Mouse (Mus musculus): ENCODE data around the gene Uvrag. TPM values are rescaled to one million over a fixed set of nuclear protein-coding genes. Genes with fewer than 3 reads are reported as not detected.

Uvrag gene
- polyA plus RNA-seq, 1 experiment from 2014 or later, result 12.2 TPM

DNA sequence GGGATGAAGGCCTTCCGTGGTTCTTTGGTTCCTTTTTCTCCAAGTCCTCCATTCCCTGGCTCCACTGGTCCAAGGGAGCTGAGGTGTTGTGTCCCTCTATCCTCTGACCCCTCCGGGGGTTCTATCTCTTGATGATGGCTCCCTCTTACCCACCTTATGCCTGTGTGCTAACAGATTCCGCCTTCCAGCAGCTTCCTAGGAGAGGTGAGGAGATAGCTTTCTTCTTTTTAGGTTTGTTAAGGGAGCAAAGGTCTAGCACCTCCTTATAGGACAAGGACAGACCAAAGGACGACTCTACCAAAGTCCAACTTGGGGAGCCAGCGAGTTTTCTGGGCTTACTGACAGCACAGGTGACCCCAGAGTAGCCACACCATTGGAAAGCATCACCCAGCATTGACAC is 181.7 kb downstream of the Uvrag start:
- Histone ChIP-seq H3K4me2 (ENCODE audit: low read length) (no peak overlapping the region), H3K4me3 (ENCODE audit: low read depth, low read length) (no peak overlapping the region), H3K4me1 (ENCODE audit: control insufficient read depth, insufficient read depth, low read length) (no peaks in the 10 kb centered on the region), H3K36me3 (ENCODE audit: control insufficient read depth, insufficient read depth, low read length) (no peaks in the 10 kb centered on the region), H3K9me3 (replicated peaks; ENCODE audit: control insufficient read depth, low read length) (no peaks in the 10 kb centered on the region), H3K9ac (ENCODE audit: low read length) (no peak overlapping the region), H3K27ac (ENCODE audit: low read depth, low read length) (no peak overlapping the region), H3K27me3 (replicated peaks; ENCODE audit: control insufficient read depth, insufficient read depth, low read length) (no peaks in the 10 kb centered on the region)
- 91% methylated on average over 5 of the region's 5 CpGs for WGBS
- ATAC-seq (no peak), DNase-seq (ENCODE audit: low spot score) (no peak)

GRCm38 (mm10) chr7:98958172-98958571 is 182.8 kb downstream of the Uvrag start:
- ATAC-seq (no peak), DNase-seq (ENCODE audit: low spot score) (no peak)
- H3K27ac ChIP-seq (ENCODE audit: low read depth, low read length), result no peak overlapping the region
- no peak overlapping the region for H3K4me3 ChIP-seq (ENCODE audit: low read depth, low read length)
- 20% methylated on average over 11 of the region's 11 CpGs for WGBS
- H3K4me2 ChIP-seq (ENCODE audit: low read length), result no peak overlapping the region
- no peaks in the 10 kb centered on the region for H3K9me3 ChIP-seq (replicated peaks; ENCODE audit: control insufficient read depth, low read length)
- no peaks in the 10 kb centered on the region for H3K36me3 ChIP-seq (ENCODE audit: control insufficient read depth, insufficient read depth, low read length)
- H3K27me3 ChIP-seq (replicated peaks; ENCODE audit: control insufficient read depth, insufficient read depth, low read length), result no peaks in the 10 kb centered on the region
- no peaks in the 10 kb centered on the region for H3K4me1 ChIP-seq (ENCODE audit: control insufficient read depth, insufficient read depth, low read length)
- no peak overlapping the region for H3K9ac ChIP-seq (ENCODE audit: low read length)

GRCm38 (mm10) chr7:98957111-98957741 is 183.7 kb downstream of the Uvrag start:
- no peak overlapping the region for H3K4me3 ChIP-seq (ENCODE audit: low read depth, low read length)
- H3K4me1 ChIP-seq (ENCODE audit: control insufficient read depth, insufficient read depth, low read length), result no peaks in the 10 kb centered on the region
- no peaks in the 10 kb centered on the region for H3K27me3 ChIP-seq (replicated peaks; ENCODE audit: control insufficient read depth, insufficient read depth, low read length)
- 83% methylated on average over 8 of the region's 8 CpGs for WGBS
- H3K27ac ChIP-seq (ENCODE audit: low read depth, low read length), result no peak overlapping the region
- H3K9ac ChIP-seq (ENCODE audit: low read length), result no peak overlapping the region
- no peak for DNase-seq (ENCODE audit: low spot score)
- ATAC-seq, result no peak
- H3K4me2 ChIP-seq (ENCODE audit: low read length), result no peak overlapping the region
- H3K36me3 ChIP-seq (ENCODE audit: control insufficient read depth, insufficient read depth, low read length), result no peaks in the 10 kb centered on the region
- no peaks in the 10 kb centered on the region for H3K9me3 ChIP-seq (replicated peaks; ENCODE audit: control insufficient read depth, low read length)

GRCm38 (mm10) chr7:98956609-98957008 is 184.3 kb downstream of the Uvrag start:
- Histone ChIP-seq H3K4me3 (ENCODE audit: low read depth, low read length) (no peak overlapping the region), H3K4me1 (ENCODE audit: control insufficient read depth, insufficient read depth, low read length) (no peaks in the 10 kb centered on the region), H3K4me2 (ENCODE audit: low read length) (no peak overlapping the region), H3K27me3 (replicated peaks; ENCODE audit: control insufficient read depth, insufficient read depth, low read length) (no peaks in the 10 kb centered on the region), H3K36me3 (ENCODE audit: control insufficient read depth, insufficient read depth, low read length) (no peaks in the 10 kb centered on the region), H3K9ac (ENCODE audit: low read length) (no peak overlapping the region), H3K9me3 (replicated peaks; ENCODE audit: control insufficient read depth, low read length) (no peaks in the 10 kb centered on the region), H3K27ac (ENCODE audit: low read depth, low read length) (no peak overlapping the region)
- WGBS, result 64% methylated on average over 1 of the region's 1 CpGs
- DNase-seq (ENCODE audit: low spot score), result no peak
- no peak for ATAC-seq

GRCm38 (mm10) chr7:98953649-98954048 is 187.3 kb downstream of the Uvrag start:
- Histone ChIP-seq H3K9ac (ENCODE audit: low read length) (no peak overlapping the region), H3K4me3 (ENCODE audit: low read depth, low read length) (no peak overlapping the region), H3K27me3 (replicated peaks; ENCODE audit: control insufficient read depth, insufficient read depth, low read length) (no peaks in the 10 kb centered on the region), H3K27ac (ENCODE audit: low read depth, low read length) (no peak overlapping the region), H3K4me1 (ENCODE audit: control insufficient read depth, insufficient read depth, low read length) (no peaks in the 10 kb centered on the region), H3K36me3 (ENCODE audit: control insufficient read depth, insufficient read depth, low read length) (no peaks in the 10 kb centered on the region), H3K4me2 (ENCODE audit: low read length) (no peak overlapping the region), H3K9me3 (replicated peaks; ENCODE audit: control insufficient read depth, low read length) (no peaks in the 10 kb centered on the region)
- DNase-seq (ENCODE audit: low spot score) (no peak), ATAC-seq (no peak)
- WGBS, result 84% methylated on average over 3 of the region's 3 CpGs

DNA sequence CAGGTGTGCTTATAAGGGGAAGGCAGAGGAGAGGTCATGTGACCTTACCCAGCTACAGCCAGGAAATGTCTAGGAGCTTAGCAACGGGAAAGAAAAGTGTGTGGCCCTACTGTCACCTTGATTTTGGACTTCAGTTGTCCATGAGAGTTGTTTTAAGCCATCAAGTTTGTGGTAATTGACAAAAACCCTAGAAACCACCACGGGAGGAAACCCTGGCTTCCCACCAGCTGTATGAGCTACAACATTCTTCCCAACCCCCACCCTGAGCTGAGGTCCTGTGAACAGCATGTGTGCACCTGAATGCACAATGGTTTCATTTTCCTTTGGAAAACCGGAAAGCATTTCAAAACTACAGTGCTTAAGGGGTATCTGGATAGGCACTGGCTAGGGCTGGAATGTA is 196.0 kb downstream of the Uvrag start:
- no peak overlapping the region for H3K27ac ChIP-seq (ENCODE audit: low read depth, low read length)
- WGBS, result 84% methylated on average over 3 of the region's 3 CpGs
- ATAC-seq, result no peak
- no peaks in the 10 kb centered on the region for H3K4me1 ChIP-seq (ENCODE audit: control insufficient read depth, insufficient read depth, low read length)
- H3K36me3 ChIP-seq (ENCODE audit: control insufficient read depth, insufficient read depth, low read length), result no peaks in the 10 kb centered on the region
- no peaks in the 10 kb centered on the region for H3K27me3 ChIP-seq (replicated peaks; ENCODE audit: control insufficient read depth, insufficient read depth, low read length)
- H3K4me2 ChIP-seq (ENCODE audit: low read length), result no peak overlapping the region
- no peaks in the 10 kb centered on the region for H3K9me3 ChIP-seq (replicated peaks; ENCODE audit: control insufficient read depth, low read length)
- H3K4me3 ChIP-seq (ENCODE audit: low read depth, low read length), result no peak overlapping the region
- DNase-seq (ENCODE audit: low spot score), result no peak
- H3K9ac ChIP-seq (ENCODE audit: low read length), result no peak overlapping the region

DNA sequence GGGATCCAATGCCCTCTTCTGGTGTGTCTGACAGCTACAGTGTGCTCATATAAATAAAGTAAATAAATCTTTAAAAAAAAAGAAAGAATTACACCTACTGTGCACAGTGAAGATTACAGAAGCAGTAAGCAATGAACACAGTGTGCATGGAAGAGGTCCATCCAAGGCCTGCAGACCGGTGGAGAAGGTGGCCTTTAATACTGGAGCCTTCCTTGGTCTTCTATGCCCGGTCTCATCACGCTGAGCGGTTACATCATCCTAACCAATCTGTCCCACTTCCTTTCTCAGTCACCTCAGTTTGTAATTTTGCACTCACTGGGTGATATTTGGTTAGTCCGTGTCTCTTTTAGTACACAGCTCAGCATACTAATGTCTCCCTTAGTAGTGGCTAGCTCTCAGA is 197.3 kb downstream of the Uvrag start:
- 91% methylated on average over 5 of the region's 5 CpGs for WGBS
- Histone ChIP-seq H3K36me3 (ENCODE audit: control insufficient read depth, insufficient read depth, low read length) (no peaks in the 10 kb centered on the region), H3K4me1 (ENCODE audit: control insufficient read depth, insufficient read depth, low read length) (no peaks in the 10 kb centered on the region), H3K4me3 (ENCODE audit: low read depth, low read length) (no peak overlapping the region), H3K9me3 (replicated peaks; ENCODE audit: control insufficient read depth, low read length) (no peaks in the 10 kb centered on the region), H3K27me3 (replicated peaks; ENCODE audit: control insufficient read depth, insufficient read depth, low read length) (no peaks in the 10 kb centered on the region), H3K4me2 (ENCODE audit: low read length) (no peak overlapping the region), H3K27ac (ENCODE audit: low read depth, low read length) (no peak overlapping the region), H3K9ac (ENCODE audit: low read length) (no peak overlapping the region)
- ATAC-seq (no peak), DNase-seq (ENCODE audit: low spot score) (no peak)

DNA sequence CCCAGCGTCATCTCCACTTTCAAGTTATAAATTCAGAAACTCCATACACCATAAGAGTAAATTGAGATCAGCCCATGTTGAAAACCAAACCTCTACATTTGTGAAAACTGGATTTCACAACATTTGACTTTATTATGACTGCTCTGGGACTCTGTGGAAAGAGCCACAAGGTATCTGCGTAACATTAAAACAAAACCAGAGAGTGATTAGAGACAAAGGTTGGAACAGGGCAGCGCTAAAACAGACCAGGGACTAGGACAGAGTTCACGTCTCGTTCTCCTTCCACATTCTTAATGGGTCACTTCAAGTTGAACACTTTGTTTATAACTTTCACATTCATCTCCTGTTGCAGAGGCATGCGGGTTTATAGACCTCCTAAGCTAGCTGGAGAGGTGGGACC is 198.2 kb downstream of the Uvrag start:
- H3K27ac ChIP-seq (ENCODE audit: low read depth, low read length), result no peak overlapping the region
- H3K4me2 ChIP-seq (ENCODE audit: low read length), result no peak overlapping the region
- 84% methylated on average over 6 of the region's 6 CpGs for WGBS
- ATAC-seq (no peak), DNase-seq (ENCODE audit: low spot score) (no peak)
- no peak overlapping the region for H3K9ac ChIP-seq (ENCODE audit: low read length)
- H3K9me3 ChIP-seq (replicated peaks; ENCODE audit: control insufficient read depth, low read length), result no peaks in the 10 kb centered on the region
- no peak overlapping the region for H3K4me3 ChIP-seq (ENCODE audit: low read depth, low read length)
- H3K4me1 ChIP-seq (ENCODE audit: control insufficient read depth, insufficient read depth, low read length), result no peaks in the 10 kb centered on the region
- no peaks in the 10 kb centered on the region for H3K27me3 ChIP-seq (replicated peaks; ENCODE audit: control insufficient read depth, insufficient read depth, low read length)
- H3K36me3 ChIP-seq (ENCODE audit: control insufficient read depth, insufficient read depth, low read length), result no peaks in the 10 kb centered on the region

GRCm38 (mm10) chr7:98939194-98939593 is 201.7 kb downstream of the Uvrag start:
- Histone ChIP-seq H3K4me2 (ENCODE audit: low read length) (no peak overlapping the region), H3K27ac (ENCODE audit: low read depth, low read length) (no peak overlapping the region), H3K36me3 (ENCODE audit: control insufficient read depth, insufficient read depth, low read length) (no peaks in the 10 kb centered on the region), H3K9me3 (replicated peaks; ENCODE audit: control insufficient read depth, low read length) (no peaks in the 10 kb centered on the region), H3K9ac (ENCODE audit: low read length) (no peak overlapping the region), H3K4me3 (ENCODE audit: low read depth, low read length) (no peak overlapping the region), H3K27me3 (replicated peaks; ENCODE audit: control insufficient read depth, insufficient read depth, low read length) (no peaks in the 10 kb centered on the region), H3K4me1 (ENCODE audit: control insufficient read depth, insufficient read depth, low read length) (peaks cover 4% of the 10 kb centered on the region; the same call in 1 of the 2 replicates)
- WGBS, result 89% methylated on average over 6 of the region's 6 CpGs
- ATAC-seq, result no peak
- DNase-seq (ENCODE audit: low spot score), result no peak

Measured in forebrain, embryonic 14.5 days (tissue).